Mouse (Mus musculus): ENCODE data around the gene Catip.
"Not testable (repeated sequence)": the region's sequence is repeated elsewhere in the genome, so short reads cannot be mapped to it uniquely, and the experiment has no call there.

The Catip gene

DNA sequence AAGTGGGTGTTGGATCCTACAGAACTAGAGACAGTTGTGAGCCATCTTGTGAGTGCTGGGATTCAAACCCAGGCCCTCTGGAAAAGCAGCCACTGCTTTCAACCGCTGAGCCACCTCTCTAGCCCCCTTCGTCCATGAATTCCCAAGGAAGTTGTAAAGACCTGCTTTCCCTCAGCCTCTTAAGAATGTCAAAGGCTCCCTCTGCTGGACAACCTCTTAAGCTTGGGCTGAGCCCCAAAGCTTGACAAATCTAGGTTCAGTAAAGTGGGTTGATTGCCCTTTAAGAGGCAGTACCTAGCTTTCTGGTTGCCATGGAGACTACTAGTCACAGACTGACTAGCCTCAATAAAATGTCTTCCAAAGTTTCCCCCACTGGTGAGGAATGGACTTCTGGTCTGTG lies at the start of gene Catip:
Gene Catip, plus strand, starts transcription at position 297 of the 400 bp plus-strand sequence.
- peak; percentile 24 to 68 for DNase-seq (ENCODE audit: low spot score in 2 of 2)

- peak; percentile 55 to 76 for DNase-seq (ENCODE audit: low spot score in 2 of 2)
Observed at GRCm38 (mm10) chr1:74313049-74313692, 48.7 kb upstream of the Catip start.

DNA sequence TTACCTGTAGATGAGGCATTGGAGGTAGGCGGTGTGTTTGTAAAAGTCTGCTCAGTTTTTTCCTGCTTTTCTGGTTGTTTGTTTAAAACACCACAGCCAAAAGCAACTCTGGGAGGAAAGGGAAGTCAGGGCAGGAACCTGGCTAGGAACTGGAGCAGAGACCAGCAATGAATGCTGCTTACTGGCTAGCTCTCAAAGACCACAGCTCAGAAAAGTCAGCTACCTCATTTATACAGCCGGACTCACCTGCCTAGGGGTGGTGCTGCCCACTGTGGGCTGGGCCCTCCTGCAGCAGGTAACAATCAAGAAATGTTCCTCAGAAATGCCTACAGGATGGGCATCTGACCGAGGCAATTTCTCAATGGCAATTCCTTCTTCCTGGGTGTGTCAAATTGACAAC lies 47.1 kb upstream of the Catip start:
- no peak for DNase-seq (ENCODE audit: low spot score in 2 of 2)

GRCm38 (mm10) chr1:74316114-74316827 lies 45.6 kb upstream of the Catip start:
- DNase-seq (ENCODE audit: low spot score in 2 of 2) = no peak

- DNase-seq (ENCODE audit: low spot score in 2 of 2) = no peak
Observed at GRCm38 (mm10) chr1:74318711-74319110, 43.2 kb upstream of the Catip start.

- no peak for DNase-seq (ENCODE audit: low spot score in 2 of 2)
Observed at GRCm38 (mm10) chr1:74321396-74321795, 40.5 kb upstream of the Catip start.

DNA sequence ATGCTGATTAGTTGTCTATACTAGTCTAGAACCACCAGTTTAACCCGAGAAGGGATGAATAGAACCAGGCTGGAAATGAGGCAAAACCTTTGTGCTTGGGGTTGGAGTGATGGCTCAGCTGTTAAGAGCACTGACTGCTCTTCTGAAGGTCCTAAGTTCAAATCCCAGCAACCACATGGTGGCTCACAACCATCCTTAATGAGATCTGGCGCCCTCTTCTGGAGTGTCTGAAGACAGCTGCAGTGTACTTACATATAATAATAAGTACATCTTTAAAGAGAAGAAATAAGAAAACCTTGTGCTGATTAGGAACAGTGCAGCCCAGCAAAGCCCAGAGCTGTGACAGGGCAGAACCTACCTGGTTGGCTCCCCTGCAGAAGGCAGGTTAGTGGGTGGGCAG lies 35.0 kb upstream of the Catip start:
- not testable (repeated sequence) for DNase-seq (ENCODE audit: low spot score in 2 of 2)

- no peak for DNase-seq (ENCODE audit: low spot score in 2 of 2)
Observed at GRCm38 (mm10) chr1:74329899-74330431, 31.9 kb upstream of the Catip start.

DNA sequence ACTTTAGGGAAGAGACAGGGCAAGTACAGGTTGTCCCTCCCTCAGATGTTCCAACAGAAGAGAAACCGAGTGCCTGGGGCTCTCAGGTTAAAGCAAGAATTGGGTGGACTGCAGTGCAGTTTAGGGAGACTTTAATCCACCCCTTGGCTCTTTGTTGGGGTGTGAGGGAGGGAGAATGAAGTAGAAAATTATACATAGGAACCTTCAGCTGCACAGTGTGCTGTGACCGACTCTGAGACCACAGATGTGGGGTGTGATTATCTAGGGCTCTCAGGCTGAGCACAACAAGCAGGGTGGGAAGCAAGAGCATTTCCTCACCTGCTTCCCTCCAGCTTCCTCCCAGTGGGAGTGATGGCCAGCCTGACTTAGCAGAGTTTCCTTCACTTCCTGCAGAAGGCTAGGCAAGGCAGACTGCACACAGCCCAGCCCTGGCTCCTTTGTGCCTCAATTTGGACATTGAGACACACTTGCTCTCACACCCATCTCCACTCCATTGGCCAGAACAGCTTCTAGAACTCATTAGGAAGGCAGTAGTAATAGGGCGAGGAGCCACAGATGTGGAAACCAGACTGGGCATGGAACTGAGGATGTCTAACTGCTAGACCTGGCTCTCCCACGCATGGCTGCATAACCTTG lies 30.7 kb upstream of the Catip start:
- no peak for DNase-seq (ENCODE audit: low spot score in 2 of 2)

- peak; percentile 95 for DNase-seq (ENCODE audit: low spot score in 2 of 2)
Observed at GRCm38 (mm10) chr1:74332241-74332763, 29.6 kb upstream of the Catip start.

DNA sequence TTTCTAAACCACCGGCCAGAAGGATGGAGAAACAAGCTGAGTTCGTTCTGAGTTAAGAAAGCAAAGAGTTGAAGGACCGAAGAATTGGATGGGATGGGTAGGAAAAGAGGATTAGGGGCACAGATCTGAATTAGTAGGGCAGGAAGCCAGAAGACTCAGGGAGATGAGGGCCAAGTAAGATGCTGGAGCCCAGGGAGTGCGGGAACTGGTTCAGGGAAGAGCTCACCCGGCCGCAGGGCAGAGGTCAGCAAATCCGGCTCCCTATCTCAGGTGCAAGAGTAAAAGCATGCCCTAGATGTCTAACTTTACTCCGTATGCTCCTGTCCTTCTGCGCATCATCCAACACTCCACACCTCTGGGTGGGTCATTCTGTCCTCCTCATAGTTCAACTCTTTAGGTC lies 29.0 kb upstream of the Catip start:
- DNase-seq (ENCODE audit: low spot score in 2 of 2) = no peak

GRCm38 (mm10) chr1:74334607-74335006 lies 27.3 kb upstream of the Catip start:
- DNase-seq (ENCODE audit: low spot score in 2 of 2) = no peak

DNA sequence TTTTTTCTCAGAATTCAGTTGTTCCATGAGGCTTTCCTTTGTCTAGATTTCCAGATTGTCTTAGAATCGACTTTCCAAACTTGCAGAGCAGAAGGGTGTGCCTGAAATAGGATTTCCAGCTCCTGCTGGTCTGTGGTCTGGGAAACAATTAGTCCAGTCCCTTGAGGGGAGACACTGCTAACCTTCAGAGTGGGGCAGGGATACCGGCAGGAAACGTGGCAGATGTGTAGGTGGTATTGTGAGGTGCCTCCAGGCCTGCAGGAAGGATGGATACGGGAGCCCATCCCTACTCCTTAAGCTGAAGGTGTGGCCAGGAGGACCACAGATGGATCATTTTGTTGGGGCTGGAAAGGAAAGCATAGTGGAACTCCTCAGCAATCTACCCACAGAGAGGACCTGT lies 26.9 kb upstream of the Catip start:
- DNase-seq (ENCODE audit: low spot score in 2 of 2) = no peak

GRCm38 (mm10) chr1:74335436-74336170 lies 26.3 kb upstream of the Catip start:
- DNase-seq (ENCODE audit: low spot score in 2 of 2) = no peak

GRCm38 (mm10) chr1:74337241-74337771 lies 24.6 kb upstream of the Catip start:
- no peak for DNase-seq (ENCODE audit: low spot score in 2 of 2)

DNA sequence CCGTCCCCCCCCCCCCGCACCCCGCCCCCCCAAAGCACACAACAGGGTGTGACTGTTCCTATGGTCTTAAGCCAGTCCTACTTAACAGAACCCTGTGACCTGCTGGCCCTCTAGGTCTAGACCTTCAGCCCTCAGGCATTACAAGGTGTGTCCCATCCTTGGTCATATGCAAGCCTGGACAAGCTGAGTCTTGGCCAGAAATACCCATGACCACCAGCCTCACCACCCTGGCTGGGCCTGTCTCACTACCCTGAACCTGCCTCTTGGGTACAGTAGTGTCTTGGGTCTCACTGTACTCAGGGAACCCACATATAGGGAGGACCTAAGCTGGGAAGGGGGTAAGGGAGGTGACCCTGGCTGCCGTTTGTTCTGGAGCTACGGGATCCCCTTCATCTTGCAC lies 23.9 kb upstream of the Catip start:
- DNase-seq (ENCODE audit: low spot score in 2 of 2) = no peak

GRCm38 (mm10) chr1:74338626-74339025 lies 23.3 kb upstream of the Catip start:
- no peak for DNase-seq (ENCODE audit: low spot score in 2 of 2)

DNA sequence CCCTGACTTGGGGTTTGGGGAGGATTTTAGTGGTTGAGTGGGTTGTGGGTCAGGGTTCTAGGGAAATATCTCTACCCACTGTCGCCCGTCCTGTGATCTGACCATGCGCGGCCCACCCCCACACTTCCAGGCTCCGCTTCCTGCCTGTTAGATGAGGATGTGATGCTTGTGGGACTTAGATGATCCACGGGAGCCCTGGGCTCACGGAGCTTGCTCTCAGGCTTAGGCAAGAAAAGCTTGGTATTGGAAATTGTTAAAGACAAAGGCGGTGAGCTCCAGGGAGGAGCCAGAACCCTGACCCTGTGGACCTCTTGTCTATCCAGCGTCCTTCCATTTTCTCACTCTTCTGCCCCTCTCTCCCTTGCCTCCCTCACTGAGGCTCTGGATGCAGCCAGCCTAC lies 22.0 kb upstream of the Catip start:
- no peak for DNase-seq (ENCODE audit: low spot score in 2 of 2)

GRCm38 (mm10) chr1:74340361-74340764 lies 21.5 kb upstream of the Catip start:
- DNase-seq (ENCODE audit: low spot score in 2 of 2) = no peak

GRCm38 (mm10) chr1:74340992-74341391 lies 20.9 kb upstream of the Catip start:
- not testable (repeated sequence) for DNase-seq (ENCODE audit: low spot score in 2 of 2)

DNA sequence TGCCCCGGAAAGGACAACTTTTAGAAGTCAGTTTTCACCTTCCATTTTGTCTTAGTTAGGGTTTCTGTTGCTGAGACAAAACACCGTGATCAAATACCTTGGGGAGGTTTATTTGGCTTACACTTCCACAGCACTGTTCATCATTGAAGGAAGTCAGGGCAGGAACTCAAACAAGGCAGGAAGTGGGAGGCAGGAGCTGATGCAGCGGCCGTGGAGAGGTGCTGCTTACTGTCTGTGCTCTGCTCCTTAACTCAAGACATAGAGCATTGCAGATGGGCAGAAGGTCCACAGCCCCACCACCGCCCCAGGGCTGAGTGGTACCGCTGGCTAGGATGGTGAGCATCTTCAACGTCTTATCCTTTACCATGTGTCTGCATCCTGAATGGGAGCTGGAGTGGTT lies 20.0 kb upstream of the Catip start:
- no peak for DNase-seq (ENCODE audit: low spot score in 2 of 2)

DNA sequence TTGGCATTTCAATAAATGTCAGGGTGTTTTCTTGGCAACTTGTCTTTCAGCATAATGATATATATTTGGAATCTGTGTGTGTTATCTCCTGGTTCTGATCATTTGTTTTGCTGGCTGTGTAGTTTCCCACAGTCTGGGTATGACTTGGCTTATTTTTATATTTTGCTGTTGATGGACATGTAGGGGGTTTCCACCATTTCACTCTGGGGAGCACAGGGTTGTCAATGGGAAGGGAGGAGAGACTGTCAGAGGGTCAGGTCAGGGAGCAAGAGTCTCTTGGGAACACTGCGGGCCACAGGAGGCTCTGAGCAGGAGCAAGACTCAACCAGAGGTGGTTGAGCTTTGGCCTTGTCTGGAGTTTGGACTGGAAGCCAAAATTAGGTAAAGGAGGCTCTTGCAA lies 19.6 kb upstream of the Catip start:
- no peak for DNase-seq (ENCODE audit: low spot score in 2 of 2)

Data from thymus, postnatal 10 days (tissue).